Mouse (Mus musculus) liver, embryonic 12.5 days (tissue): ENCODE results near the gene Olfr694. TPM values are rescaled to one million over a fixed set of nuclear protein-coding genes. Genes with fewer than 3 reads are reported as not detected.
"Not testable (repeated sequence)": the region's sequence is repeated elsewhere in the genome, so short reads cannot be mapped to it uniquely, and the experiment has no call there.

Experiments
- ATAC-seq: fragments of 200-750 bp; cut with Nextera tagmentation; 2 replicates; pipeline ENCODE4 v1.8.0; 2017; ENCODE audit warnings: moderate number of reproducible peaks, mild to moderate bottlenecking, moderate library complexity
- H3K27ac ChIP-seq: fragments of 300-500 bp; sonication (generic); 2 replicates; pipeline ENCODE4 v1.5.1; 2016; ENCODE audit warnings: mild to moderate bottlenecking
- H3K27me3 ChIP-seq: fragments of 300-500 bp; sonication (generic); replicated peaks from 2 replicates; pipeline ENCODE4 v1.6.1; 2016; ENCODE audit warnings: mild to moderate bottlenecking, moderate library complexity
- H3K36me3 ChIP-seq: fragments of 300-500 bp; sonication (generic); 2 replicates; pipeline ENCODE4 v1.6.1; 2016; ENCODE audit warnings: mild to moderate bottlenecking, moderate library complexity
- H3K4me1 ChIP-seq: fragments of 300-500 bp; sonication (generic); 2 replicates; pipeline ENCODE4 v1.6.1; 2016
- H3K4me2 ChIP-seq: fragments of 300-500 bp; sonication (generic); 2 replicates; pipeline ENCODE4 v1.6.1; 2016; ENCODE audit warnings: mild to moderate bottlenecking, moderate library complexity
- H3K4me3 ChIP-seq: fragments of 300-500 bp; sonication (generic); 2 replicates; pipeline ENCODE4 v1.5.1; 2016; ENCODE audit warnings: mild to moderate bottlenecking, moderate library complexity
- H3K9ac ChIP-seq: fragments of 300-500 bp; sonication (generic); 2 replicates; pipeline ENCODE4 v1.6.1; 2016; ENCODE audit warnings: mild to moderate bottlenecking, moderate library complexity
- H3K9me3 ChIP-seq: fragments of 300-500 bp; sonication (generic); replicated peaks from 2 replicates; pipeline ENCODE4 v1.6.1; 2016; ENCODE audit warnings: mild to moderate bottlenecking, moderate library complexity
- WGBS: fragments of 180-500 bp; shearing (Covaris S2); methylation state at CpG from one replicate; pipeline ENCODE4 v1.1.7; 2016; ENCODE audit not compliant: insufficient replicate concordance; 5-methylcytosine and 5-hydroxymethylcytosine counted together
- polyA plus RNA-seq: library from polyadenylated mRNA; unstranded; fragments of >200 nt; fragmentation: Nextera tagmentation; extraction: Ambion mirVana; gene quantifications from 2 replicates; pipeline ENCODE4 v1.2.1, GENCODE M21; 2016

Gene Olfr694
- not detected in 2 replicates for polyA plus RNA-seq

- ATAC-seq: no peak
- WGBS: 86% methylated on average over 1 of the region's 1 CpGs
Measured at GRCm38 (mm10) chr7:106691714-106692113, at the start of gene Olfr694. Gene Olfr694 (minus strand): TSS chr7:106691814.

GRCm38 (mm10) chr7:106737028-106737427 is 45.4 kb upstream of the Olfr694 start:
- ATAC-seq: no peak
- Histone ChIP-seq H3K9me3 (no peaks in the 10 kb centered on the region), H3K36me3 (no peaks in the 10 kb centered on the region), H3K4me3 (no peak overlapping the region), H3K4me2 (no peak overlapping the region), H3K27me3 (no peaks in the 10 kb centered on the region), H3K27ac (no peak overlapping the region), H3K4me1 (no peaks in the 10 kb centered on the region), H3K9ac (no peak overlapping the region)

More at GRCm38 (mm10) chr7:106691714-106692113, at the start of gene Olfr694:
- no peaks in the 10 kb centered on the region for H3K36me3 ChIP-seq
- H3K4me1 ChIP-seq: no peaks in the 10 kb centered on the region
- no peak within 1 kb of the TSS for H3K27ac ChIP-seq
- H3K4me3 ChIP-seq: no peak within 1 kb of the TSS
- H3K9me3 ChIP-seq: no peaks in the 10 kb centered on the region
- no peaks in the 10 kb centered on the region for H3K27me3 ChIP-seq
- no peak within 1 kb of the TSS for H3K9ac ChIP-seq
- H3K4me2 ChIP-seq: no peak within 1 kb of the TSS

- Histone ChIP-seq H3K27me3 (no peaks in the 10 kb centered on the region), H3K4me2 (no peak overlapping the region), H3K36me3 (no peaks in the 10 kb centered on the region), H3K9ac (no peak overlapping the region), H3K27ac (no peak overlapping the region), H3K4me1 (no peaks in the 10 kb centered on the region), H3K9me3 (no peaks in the 10 kb centered on the region), H3K4me3 (no peak overlapping the region)
- no peak for ATAC-seq
- 66% methylated on average over 2 of the region's 2 CpGs for WGBS
Measured at GRCm38 (mm10) chr7:106733717-106734116, 42.1 kb upstream of the Olfr694 start.

GRCm38 (mm10) chr7:106725654-106726053 is 34.0 kb upstream of the Olfr694 start:
- not testable (repeated sequence) for ATAC-seq, H3K4me2 ChIP-seq, H3K4me3 ChIP-seq, H3K9me3 ChIP-seq, H3K36me3 ChIP-seq, H3K27ac ChIP-seq, H3K9ac ChIP-seq, H3K4me1 ChIP-seq, H3K27me3 ChIP-seq
- WGBS: 58% methylated on average over 2 of the region's 2 CpGs

- no peak for ATAC-seq
- Histone ChIP-seq H3K9me3 (no peaks in the 10 kb centered on the region), H3K4me2 (no peak within 1 kb of the TSS), H3K36me3 (no peaks in the 10 kb centered on the region), H3K27me3 (no peaks in the 10 kb centered on the region), H3K4me1 (no peaks in the 10 kb centered on the region), H3K27ac (no peak within 1 kb of the TSS), H3K4me3 (no peak within 1 kb of the TSS), H3K9ac (no peak within 1 kb of the TSS)
Measured at GRCm38 (mm10) chr7:106716296-106716695, 24.7 kb upstream of the Olfr694 start, which contains the start of gene Olfr695. Gene Olfr695 (minus strand): TSS chr7:106716396.

- Histone ChIP-seq H3K4me3 (no peak overlapping the region), H3K4me2 (no peak overlapping the region), H3K27ac (no peak overlapping the region), H3K9me3 (peaks cover 1% of the 10 kb centered on the region; the same call in 1 of the 2 replicates), H3K9ac (no peak overlapping the region), H3K4me1 (no peaks in the 10 kb centered on the region), H3K27me3 (no peaks in the 10 kb centered on the region), H3K36me3 (no peaks in the 10 kb centered on the region)
- no peak for ATAC-seq
- WGBS: 65% methylated on average over 6 of the region's 6 CpGs
Measured at GRCm38 (mm10) chr7:106711463-106711862, 19.8 kb upstream of the Olfr694 start.

GRCm38 (mm10) chr7:106707705-106708104 is 16.1 kb upstream of the Olfr694 start:
- not testable (repeated sequence) for H3K4me3 ChIP-seq, H3K27ac ChIP-seq, H3K36me3 ChIP-seq, H3K4me1 ChIP-seq, H3K9ac ChIP-seq, H3K27me3 ChIP-seq, H3K4me2 ChIP-seq, ATAC-seq, H3K9me3 ChIP-seq
- WGBS: 78% methylated on average over 10 of the region's 10 CpGs

GRCm38 (mm10) chr7:106696891-106697290 is 5.3 kb upstream of the Olfr694 start:
- no peak overlapping the region for H3K27ac ChIP-seq
- H3K4me1 ChIP-seq: no peaks in the 10 kb centered on the region
- no peak overlapping the region for H3K4me2 ChIP-seq
- H3K27me3 ChIP-seq: no peaks in the 10 kb centered on the region
- H3K9ac ChIP-seq: no peak overlapping the region
- 50% methylated on average over 1 of the region's 1 CpGs for WGBS
- ATAC-seq: no peak
- H3K36me3 ChIP-seq: no peaks in the 10 kb centered on the region
- H3K4me3 ChIP-seq: no peak overlapping the region
- H3K9me3 ChIP-seq: no peaks in the 10 kb centered on the region

GRCm38 (mm10) chr7:106692976-106693375 is 1.4 kb upstream of the Olfr694 start:
- 75% methylated on average over 3 of the region's 3 CpGs for WGBS
- ATAC-seq: no peak
- H3K27me3 ChIP-seq: no peaks in the 10 kb centered on the region

GRCm38 (mm10) chr7:106685382-106685781 is 6.2 kb downstream of the Olfr694 start:
- H3K4me1 ChIP-seq: no peaks in the 10 kb centered on the region
- no peak overlapping the region for H3K4me3 ChIP-seq
- no peaks in the 10 kb centered on the region for H3K9me3 ChIP-seq
- H3K27me3 ChIP-seq: no peaks in the 10 kb centered on the region
- ATAC-seq: no peak
- 77% methylated on average over 2 of the region's 2 CpGs for WGBS
- no peak overlapping the region for H3K9ac ChIP-seq
- no peaks in the 10 kb centered on the region for H3K36me3 ChIP-seq
- no peak overlapping the region for H3K27ac ChIP-seq
- H3K4me2 ChIP-seq: no peak overlapping the region

More at GRCm38 (mm10) chr7:106692976-106693375, 1.4 kb upstream of the Olfr694 start:
- H3K9ac ChIP-seq: no peak overlapping the region
- H3K4me1 ChIP-seq: no peaks in the 10 kb centered on the region
- H3K9me3 ChIP-seq: no peaks in the 10 kb centered on the region
- no peak overlapping the region for H3K4me3 ChIP-seq
- H3K4me2 ChIP-seq: no peak overlapping the region
- no peak overlapping the region for H3K27ac ChIP-seq
- H3K36me3 ChIP-seq: no peaks in the 10 kb centered on the region

GRCm38 (mm10) chr7:106680484-106680883 is 11.1 kb downstream of the Olfr694 start, which contains the start of gene Olfr693:
Gene Olfr693 (minus strand): TSS chr7:106680584.
- no peak within 1 kb of the TSS for H3K27ac ChIP-seq
- H3K36me3 ChIP-seq: no peaks in the 10 kb centered on the region
- H3K4me2 ChIP-seq: no peak within 1 kb of the TSS
- H3K9ac ChIP-seq: no peak within 1 kb of the TSS
- ATAC-seq: no peak
- no peaks in the 10 kb centered on the region for H3K4me1 ChIP-seq
- no peaks in the 10 kb centered on the region for H3K27me3 ChIP-seq
- no peak within 1 kb of the TSS for H3K4me3 ChIP-seq
- H3K9me3 ChIP-seq: no peaks in the 10 kb centered on the region

- Histone ChIP-seq H3K9me3 (no peaks in the 10 kb centered on the region), H3K27ac (peak overlapping the region; percentile 83), H3K9ac (no peak overlapping the region), H3K36me3 (no peaks in the 10 kb centered on the region), H3K27me3 (no peaks in the 10 kb centered on the region), H3K4me3 (no peak overlapping the region), H3K4me1 (peaks cover 37% of the 10 kb centered on the region), H3K4me2 (peak overlapping the region; percentile 37)
- peak; percentile 88 for ATAC-seq
Measured at GRCm38 (mm10) chr7:106652344-106652652, 39.3 kb downstream of the Olfr694 start.

GRCm38 (mm10) chr7:106651555-106652343 is 39.9 kb downstream of the Olfr694 start:
- no peaks in the 10 kb centered on the region for H3K9me3 ChIP-seq
- no peak overlapping the region for H3K9ac ChIP-seq
- H3K4me3 ChIP-seq: no peak overlapping the region
- ATAC-seq: peak; percentile 85
- H3K27ac ChIP-seq: peak overlapping the region; percentile 83
- H3K4me1 ChIP-seq: peaks cover 37% of the 10 kb centered on the region
- H3K4me2 ChIP-seq: peak overlapping the region; percentile 37
- H3K36me3 ChIP-seq: no peaks in the 10 kb centered on the region
- no peaks in the 10 kb centered on the region for H3K27me3 ChIP-seq
